Mouse (Mus musculus) ES-E14 (cell line): Measurements from ENCODE around the gene Zfp385b. TPM values are rescaled to one million over a fixed set of nuclear protein-coding genes. Genes with fewer than 3 reads are reported as not detected.

Source experiments
- DNase-seq: peaks from one replicate; pipeline ENCODE4 v3.0.0-alpha.2; 2013; ENCODE audit warnings: low read depth, low spot score
- H3K27ac ChIP-seq: 2 replicates; pipeline ENCODE4 v1.5.1; 2012; ENCODE audit warnings: low read depth, mild to moderate bottlenecking, low read length, moderate library complexity, mixed read lengths; ENCODE audit not compliant: poor library complexity, insufficient read depth, severe bottlenecking
- H3K36me3 ChIP-seq: 2 replicates; pipeline ENCODE4 v1.6.1; 2012; ENCODE audit warnings: mild to moderate bottlenecking, low read length, moderate library complexity, mixed read lengths; ENCODE audit not compliant: control insufficient read depth, poor library complexity, insufficient read depth, severe bottlenecking
- H3K4me1 ChIP-seq, 2 experiments: fragments of 150-350 bp in 1 of 2; sonication (generic) in 1 of 2; 2 replicates each; pipeline ENCODE4 v1.6.1; 2012; ENCODE audit warnings: low read length in 2 of 2, mild to moderate bottlenecking in 1 of 2, mixed read lengths in 1 of 2; ENCODE audit not compliant: control insufficient read depth in 2 of 2, insufficient read depth in 2 of 2, poor library complexity in 1 of 2
- H3K4me3 ChIP-seq, 2 experiments: fragments of 150-350 bp in 1 of 2; sonication (generic) in 1 of 2; 2 replicates each; pipeline ENCODE4 v1.5.1; 2012; ENCODE audit warnings: low read length in 2 of 2, low read depth in 1 of 2, mild to moderate bottlenecking in 1 of 2, mixed read lengths in 1 of 2; ENCODE audit not compliant: insufficient read depth in 1 of 2, poor library complexity in 1 of 2, severe bottlenecking in 1 of 2
- H3K9ac ChIP-seq: 2 replicates; pipeline ENCODE4 v1.6.1; 2012; ENCODE audit warnings: low read depth, mild to moderate bottlenecking, low read length, mixed read lengths; ENCODE audit not compliant: poor library complexity, insufficient read depth, severe bottlenecking
- H3K9me3 ChIP-seq: fragments of 150-350 bp; sonication (generic); 2 replicates; pipeline ENCODE4 v1.6.1; 2012; ENCODE audit warnings: low read depth, mild to moderate bottlenecking, low read length; ENCODE audit not compliant: control insufficient read depth, insufficient read depth
- CHD2 ChIP-seq: IDR thresholded peaks from 2 replicates; pipeline ENCODE4 v1.6.1; 2014; ENCODE audit warnings: mild to moderate bottlenecking, low read depth, low read length, inconsistent platforms
- HCFC1 ChIP-seq: IDR thresholded peaks from 2 replicates; pipeline ENCODE4 v1.6.1; 2012; ENCODE audit warnings: low read length, inconsistent platforms, borderline replicate concordance; ENCODE audit not compliant: insufficient read depth
- MAFK ChIP-seq: IDR thresholded peaks from 2 replicates; pipeline ENCODE4 v1.6.1; 2014; ENCODE audit warnings: mild to moderate bottlenecking, low read depth, low read length, inconsistent platforms; ENCODE audit not compliant: insufficient read depth
- ZC3H11A ChIP-seq: IDR thresholded peaks from 2 replicates; pipeline ENCODE4 v1.6.1; 2012; ENCODE audit warnings: low read depth, mild to moderate bottlenecking, inconsistent platforms, low read length, borderline replicate concordance
- ZNF384 ChIP-seq: IDR thresholded peaks from 2 replicates; pipeline ENCODE4 v1.6.1; 2012; ENCODE audit warnings: low read depth, low read length, inconsistent platforms
- in situ Hi-C, 2 experiments: fragments of 600-800 bp; cut with MboI; formaldehyde crosslinking; loops; one replicate each; pipeline ENCODE4 v1.15.1; 2025; ENCODE audit warnings: low sequenced_read_pairs in 2 of 2, inconsistent platforms in 1 of 2; ENCODE audit not compliant: unreplicated experiment in 2 of 2
- total RNA-seq: library from RNA; depleted of rRNA; stranded (reverse); fragments of 300-350 nt; gene quantifications from 2 replicates; pipeline ENCODE4 v1.2.3, GENCODE M21; 2012

The Zfp385b gene
- total RNA-seq, 1 experiment, result 0.09 TPM

GRCm38 (mm10) chr2:77563706-77564105, 255.7 kb downstream of the Zfp385b start:
- Histone ChIP-seq H3K9me3 (no peaks in the 10 kb centered on the region), H3K4me1 (no peaks in the 10 kb centered on the region), H3K27ac (no peak overlapping the region), H3K36me3 (no peaks in the 10 kb centered on the region), H3K9ac (no peak overlapping the region), H3K4me3 (no peak overlapping the region)
- in situ Hi-C loops, result no loop called here
- TF ChIP-seq CHD2 (no peak), ZC3H11A (no peak), ZNF384 (no peak), MAFK (no peak), HCFC1 (no peak)
- DNase-seq, result no peak

GRCm38 (mm10) chr2:77561941-77562340, 257.5 kb downstream of the Zfp385b start:
- Histone ChIP-seq H3K9me3 (no peaks in the 10 kb centered on the region), H3K36me3 (no peaks in the 10 kb centered on the region), H3K9ac (no peak overlapping the region), H3K27ac (no peak overlapping the region), H3K4me1 (no peaks in the 10 kb centered on the region), H3K4me3 (no peak overlapping the region)
- DNase-seq, result no peak
- in situ Hi-C loops, result no loop called here
- no peak for TF ChIP-seq CHD2
- no peak for TF ChIP-seq ZNF384
- no peak for TF ChIP-seq HCFC1
- no peak for TF ChIP-seq ZC3H11A
- no peak for TF ChIP-seq MAFK

- Histone ChIP-seq H3K9me3 (no peaks in the 10 kb centered on the region), H3K4me3 (no peak overlapping the region), H3K36me3 (no peaks in the 10 kb centered on the region), H3K9ac (no peak overlapping the region), H3K4me1 (no peaks in the 10 kb centered on the region), H3K27ac (no peak overlapping the region)
- DNase-seq, result no peak
- in situ Hi-C loops, result no loop called here
- TF ChIP-seq MAFK (no peak), ZNF384 (no peak), HCFC1 (no peak), CHD2 (no peak), ZC3H11A (no peak)
These were observed 262.5 kb downstream of the Zfp385b start for GRCm38 (mm10) chr2:77556938-77557337.

GRCm38 (mm10) chr2:77555980-77556379, 263.5 kb downstream of the Zfp385b start:
- DNase-seq, result no peak
- no peaks in the 10 kb centered on the region for H3K9me3 ChIP-seq
- no peak overlapping the region for H3K4me3 ChIP-seq
- no peaks in the 10 kb centered on the region for H3K4me1 ChIP-seq
- in situ Hi-C loops, result no loop called here
- TF ChIP-seq MAFK (no peak), HCFC1 (no peak), CHD2 (no peak), ZC3H11A (no peak), ZNF384 (no peak)
- no peak overlapping the region for H3K27ac ChIP-seq
- no peak overlapping the region for H3K9ac ChIP-seq
- H3K36me3 ChIP-seq, result no peaks in the 10 kb centered on the region

- in situ Hi-C loops, result no loop called here
- no peak for DNase-seq
- Histone ChIP-seq H3K9me3 (no peaks in the 10 kb centered on the region), H3K4me3 (no peak overlapping the region), H3K4me1 (no peaks in the 10 kb centered on the region), H3K27ac (no peak overlapping the region), H3K9ac (no peak overlapping the region), H3K36me3 (no peaks in the 10 kb centered on the region)
- TF ChIP-seq ZNF384, result no peak
- no peak for TF ChIP-seq ZC3H11A
- TF ChIP-seq CHD2, result no peak
- TF ChIP-seq MAFK, result no peak
- TF ChIP-seq HCFC1, result no peak
These were observed 266.8 kb downstream of the Zfp385b start for GRCm38 (mm10) chr2:77552675-77553074.
